Mouse (Mus musculus) adrenal gland, postnatal 14 days (tissue): ENCODE results near the gene Adgrd1. TPM values are rescaled to one million over a fixed set of nuclear protein-coding genes. Genes with fewer than 3 reads are reported as not detected.
A peak's percentile ranks its signal among the peaks of the same experiment; 100 is the strongest.

ENCODE experiments used
- DNase-seq: peaks from one replicate; pipeline ENCODE4 v3.0.0; 2021; ENCODE audit warnings: mixed read lengths
- total RNA-seq: library from RNA; stranded (reverse); gene quantifications from 2 replicates; pipeline ENCODE4 v1.2.3, GENCODE M21; 2021

Adgrd1 gene
- total RNA-seq, 1 experiment from 2014 or later = 4.9 TPM

DNA sequence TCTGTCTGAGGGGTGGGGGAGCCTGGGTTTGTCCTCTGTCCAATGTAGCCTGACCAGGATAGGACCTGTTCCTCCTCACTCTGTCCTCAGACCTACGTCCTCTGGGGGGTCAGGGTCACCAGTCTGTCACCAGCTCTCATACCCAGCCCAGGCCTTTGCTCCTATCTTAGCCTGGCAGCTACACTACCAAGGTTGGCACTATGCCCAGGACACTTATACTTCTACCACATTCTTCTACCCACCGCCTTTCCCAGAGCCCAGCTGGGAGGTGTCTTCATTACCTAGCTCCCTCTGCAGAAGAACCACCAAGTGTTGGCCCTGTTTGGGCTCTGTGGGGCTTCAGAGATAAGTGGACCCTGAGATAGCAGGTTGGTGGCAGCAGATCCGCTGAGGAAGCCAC lies 103.6 kb downstream of the Adgrd1 start:
- peak; percentile 27 for DNase-seq

DNA sequence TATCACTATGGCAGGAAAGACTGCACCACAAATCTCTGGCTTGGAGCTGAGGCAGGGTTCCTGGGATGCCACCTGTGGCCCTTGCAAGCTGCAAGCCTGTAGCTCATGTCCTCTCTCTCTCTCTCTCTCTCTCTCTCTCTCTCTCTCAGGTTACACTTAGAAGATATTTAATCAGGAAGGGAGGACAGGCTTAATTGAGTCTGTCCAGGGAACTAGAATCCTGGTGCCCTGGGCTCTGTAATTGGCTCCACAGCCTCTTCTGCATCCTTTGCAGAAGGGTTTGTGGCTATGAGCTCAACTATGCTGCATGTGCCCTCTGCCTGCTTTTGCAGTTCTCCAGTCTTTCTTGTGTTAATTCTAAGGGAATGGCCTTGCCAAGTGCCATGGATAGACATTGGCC lies 111.7 kb downstream of the Adgrd1 start:
- DNase-seq = no peak

DNA sequence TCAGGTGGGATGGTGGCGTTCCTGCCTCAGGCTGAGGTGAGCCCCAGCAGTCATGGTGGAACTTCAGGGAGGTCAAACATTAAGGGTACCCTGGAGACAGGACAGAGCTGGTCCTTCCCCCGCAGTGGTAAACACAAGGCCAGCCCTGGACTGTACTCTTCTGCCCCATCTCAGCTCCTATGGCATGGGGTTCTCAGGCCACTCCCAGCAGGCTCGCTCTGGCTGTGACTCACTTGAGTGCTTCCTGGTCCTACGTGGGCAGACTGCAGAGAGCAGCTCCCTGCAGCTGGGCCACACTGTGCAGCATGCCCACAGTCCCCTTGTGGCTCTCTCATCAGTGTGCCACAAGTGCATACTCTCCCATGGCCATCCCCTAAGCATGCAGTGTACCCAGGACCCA lies 112.3 kb downstream of the Adgrd1 start:
- DNase-seq = no peak

DNA sequence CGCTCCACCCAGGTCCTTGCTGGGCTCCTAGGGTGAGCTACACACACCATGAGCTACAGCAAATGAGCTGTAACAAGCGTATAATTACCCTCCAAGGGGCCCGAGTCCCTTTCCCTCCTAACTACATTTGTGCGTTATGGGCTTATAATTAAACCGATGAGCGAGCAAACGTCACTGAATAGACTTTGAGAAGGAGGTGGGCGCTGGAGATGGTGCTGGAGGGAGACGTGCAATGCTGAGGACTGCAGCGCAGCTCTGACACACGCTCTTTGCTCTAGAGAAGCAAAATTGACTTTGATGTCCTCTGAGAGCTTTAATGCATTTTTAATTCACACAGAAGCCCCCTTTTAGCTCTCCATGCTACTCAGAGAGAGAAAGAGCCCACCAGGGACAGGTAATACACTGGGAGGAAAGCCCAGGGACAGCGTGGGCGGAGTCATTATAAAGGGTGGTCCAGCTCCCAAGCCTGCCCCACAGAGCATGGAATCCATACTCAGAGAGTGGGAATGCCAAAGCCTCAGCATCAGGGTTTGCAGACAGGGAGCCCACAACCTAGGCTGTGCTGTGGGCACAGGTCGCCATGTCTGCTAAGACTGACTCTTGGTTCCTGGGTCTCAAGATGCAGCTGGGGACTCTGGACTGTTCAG lies 115.0 kb downstream of the Adgrd1 start:
- no peak for DNase-seq

DNA sequence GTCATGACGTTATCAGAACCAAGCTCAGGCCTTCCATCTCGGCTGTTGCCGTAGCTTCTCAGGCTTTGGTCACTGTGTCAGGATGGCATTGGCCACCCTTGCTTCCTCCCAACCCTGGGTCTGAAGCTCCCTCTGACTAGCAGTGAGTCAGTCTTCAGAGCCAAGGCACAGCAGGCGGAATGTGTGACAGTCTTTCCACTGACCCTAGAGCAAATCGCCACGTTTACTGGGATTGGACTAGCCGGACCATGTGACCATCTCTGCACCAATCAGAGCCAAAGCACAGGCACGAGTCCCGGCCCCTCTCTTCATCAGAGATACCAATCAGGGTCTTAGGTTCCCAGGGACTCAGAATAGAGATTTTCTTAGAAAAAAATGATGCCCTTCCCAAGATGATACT lies 117.5 kb downstream of the Adgrd1 start:
- no peak for DNase-seq

DNA sequence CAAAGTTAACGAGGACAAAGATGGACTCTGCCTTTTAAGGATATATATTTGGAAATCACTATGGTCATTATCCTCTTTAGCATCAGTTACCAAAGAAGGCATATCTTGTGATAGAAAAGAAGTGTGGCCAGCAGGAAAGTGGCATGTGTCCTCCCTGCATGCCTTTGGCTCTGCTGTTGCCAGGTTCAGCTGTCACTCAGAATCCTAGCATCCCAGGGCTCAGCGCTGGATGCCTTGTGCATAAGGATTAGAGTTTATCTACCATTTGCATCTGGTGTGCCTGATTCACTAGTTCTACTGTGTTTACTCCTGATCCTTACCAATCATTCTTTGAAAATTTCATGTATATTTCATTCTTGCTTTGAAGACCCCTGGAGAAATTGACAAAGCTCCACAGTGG lies 119.5 kb downstream of the Adgrd1 start:
- DNase-seq = no peak

DNA sequence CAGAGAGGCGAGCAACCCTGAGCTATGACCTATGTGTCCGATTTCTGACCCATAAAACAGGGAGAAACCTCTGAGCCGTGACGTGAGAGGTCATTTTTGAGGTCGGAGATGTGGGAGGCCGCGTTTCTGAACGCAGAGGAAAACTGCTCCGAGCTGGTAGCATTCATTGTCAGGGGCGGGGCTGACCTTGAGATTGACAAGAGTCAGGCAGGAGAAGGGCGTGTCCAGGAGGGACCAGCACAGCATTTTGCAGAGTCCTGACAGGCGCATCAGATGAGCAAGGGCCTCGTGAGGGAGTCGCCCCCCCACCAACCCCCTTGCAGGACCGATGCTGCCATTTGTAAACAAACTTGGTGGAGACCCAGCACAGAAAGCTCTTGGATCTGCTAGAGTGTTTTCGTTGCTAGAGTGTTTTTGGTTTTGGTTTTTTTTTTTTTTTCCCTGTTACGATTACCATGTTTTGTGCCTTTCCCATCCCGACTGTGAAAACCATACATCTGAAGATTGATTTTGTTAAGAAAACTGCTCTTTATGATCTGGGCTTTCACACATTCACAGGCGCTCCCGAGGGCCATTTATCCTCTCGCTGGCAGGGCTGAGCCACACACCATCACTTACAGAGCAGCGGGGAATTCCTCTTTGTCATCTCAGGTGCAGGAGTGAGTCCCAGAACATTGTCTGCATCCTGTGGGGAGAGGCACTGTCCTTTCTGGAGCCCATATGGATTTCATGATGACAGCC lies 121.1 kb downstream of the Adgrd1 start:
- DNase-seq = peak; percentile 60

DNA sequence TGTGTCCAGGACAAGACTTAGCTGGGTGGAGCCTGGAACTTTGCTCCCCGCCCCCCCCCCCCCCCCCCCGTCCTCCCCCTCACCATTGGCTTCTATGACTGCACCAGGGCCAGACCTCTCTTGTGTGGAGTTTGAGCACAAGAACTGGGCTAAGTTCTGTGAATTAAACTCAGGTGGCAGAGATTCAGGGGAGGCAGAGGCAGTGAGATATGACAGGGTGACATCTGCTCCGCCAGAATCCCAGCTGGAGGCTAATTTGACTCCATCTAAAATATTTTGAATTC lies 121.6 kb downstream of the Adgrd1 start:
- no peak for DNase-seq

DNA sequence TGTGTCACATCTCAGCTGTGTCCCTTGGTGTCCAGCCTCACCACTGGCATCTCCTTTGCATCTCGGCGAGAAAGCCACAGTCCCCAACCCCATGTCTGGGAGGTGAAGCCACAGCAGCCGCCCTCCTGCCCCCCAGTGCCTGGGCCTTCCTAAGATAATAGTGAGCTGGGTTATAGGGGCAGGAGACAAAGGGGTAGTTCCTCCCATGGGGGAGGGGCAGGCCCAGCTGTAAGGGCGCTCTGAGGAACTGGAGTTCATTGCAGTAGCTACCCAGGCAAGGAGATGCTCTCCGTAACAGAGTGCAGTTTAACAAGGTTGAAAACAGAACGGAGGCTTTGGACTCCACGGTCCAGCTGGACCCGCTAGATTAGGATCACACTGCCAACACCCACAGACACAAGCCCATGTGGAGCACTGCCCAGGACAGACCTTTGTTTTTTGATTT lies 122.0 kb downstream of the Adgrd1 start:
- no peak for DNase-seq

DNA sequence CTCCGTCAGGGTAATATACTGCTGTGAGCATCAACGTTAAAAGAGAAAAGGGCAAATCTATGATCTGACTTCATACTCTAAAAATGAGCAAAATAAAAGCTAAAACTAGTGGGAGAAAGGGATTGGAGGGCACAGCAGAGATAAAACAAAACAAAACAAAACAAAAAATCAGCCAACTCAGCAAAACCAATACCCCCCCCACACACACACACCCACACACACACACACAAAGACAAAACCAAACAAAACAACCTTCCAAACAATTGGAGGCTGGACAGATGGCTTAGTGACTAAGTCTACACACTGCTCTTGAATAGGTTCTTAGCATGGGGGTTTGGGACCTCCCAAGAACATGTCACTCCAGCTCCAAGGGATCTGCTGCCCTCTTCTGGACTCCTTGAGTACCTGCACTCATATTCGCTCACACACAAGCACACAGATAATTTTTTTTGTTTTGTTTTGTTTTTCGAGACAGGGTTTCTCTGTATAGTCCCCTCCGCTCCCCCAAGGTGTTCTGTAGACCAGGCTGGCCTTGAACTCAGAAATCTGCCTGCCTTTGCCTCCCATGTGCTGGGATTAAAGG lies 122.7 kb downstream of the Adgrd1 start:
- no peak for DNase-seq

DNA sequence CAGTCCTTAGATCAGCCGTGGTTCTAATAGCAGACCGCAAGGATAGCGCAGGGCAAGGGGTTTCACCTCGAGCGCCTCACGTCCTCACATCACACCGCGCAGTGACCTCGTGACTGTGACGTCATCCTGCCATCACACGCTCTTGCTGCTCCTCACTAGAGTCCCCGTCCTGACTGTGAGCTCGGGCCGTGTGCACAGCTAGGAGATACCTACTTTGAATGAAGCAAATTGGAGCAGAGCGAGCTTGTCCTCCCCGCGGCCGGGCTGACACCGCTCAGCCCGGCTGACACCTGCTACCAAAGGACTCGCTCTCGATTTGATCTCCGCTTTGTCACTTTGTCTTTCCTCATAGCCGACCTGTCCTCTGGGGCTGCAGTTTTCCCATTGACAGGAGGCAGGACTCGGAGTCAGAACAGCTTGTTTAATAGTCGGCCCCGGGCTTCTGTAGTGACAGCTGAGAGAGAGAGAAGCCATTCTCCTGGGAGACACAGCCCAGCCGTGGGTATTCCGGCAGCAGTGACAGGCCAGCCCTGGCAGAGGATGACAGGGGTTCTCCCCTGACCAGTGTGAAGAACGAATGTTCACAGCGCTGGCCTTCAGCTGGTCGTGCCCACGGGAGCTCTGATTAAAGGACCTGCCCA lies 129.4 kb downstream of the Adgrd1 start:
- DNase-seq = no peak

DNA sequence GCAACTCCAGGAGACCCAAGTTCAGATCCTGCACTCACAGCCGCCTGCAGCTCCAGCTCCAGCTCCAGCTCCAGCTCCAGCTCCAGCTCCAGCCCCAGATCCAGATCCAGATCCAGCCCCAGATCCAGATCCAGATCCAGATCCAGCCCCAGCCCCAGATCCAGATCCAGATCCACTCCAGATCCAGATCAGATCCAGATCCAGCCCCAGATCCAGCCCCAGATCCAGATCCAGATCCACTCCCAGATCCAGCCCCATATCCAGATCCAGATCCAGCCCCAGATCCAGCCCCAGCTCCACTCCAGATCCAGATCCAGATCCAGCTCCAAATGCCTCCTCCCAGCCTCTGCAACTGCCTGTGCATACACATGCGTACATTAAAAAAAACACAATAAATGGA lies 131.6 kb downstream of the Adgrd1 start:
- DNase-seq = no peak

DNA sequence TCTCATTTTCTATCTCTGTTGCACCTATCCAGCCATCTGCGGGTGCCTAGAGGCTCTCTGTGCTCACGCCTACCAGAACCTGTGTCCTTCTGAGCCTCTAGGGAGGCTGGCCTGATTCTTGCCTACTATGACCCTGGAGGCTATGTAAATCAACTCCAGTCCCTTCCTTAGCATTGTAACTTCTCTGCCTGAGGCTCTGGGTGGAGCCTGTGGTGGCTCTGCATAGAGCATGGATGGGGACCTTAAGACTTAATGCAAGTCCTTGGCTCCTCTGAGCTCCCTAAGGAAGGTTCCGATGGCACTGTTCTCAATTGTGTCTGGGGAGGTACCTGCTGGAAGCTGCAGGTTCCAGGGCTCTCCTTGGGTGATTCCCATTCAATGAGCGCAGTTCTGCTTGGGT lies 136.8 kb downstream of the Adgrd1 start:
- no peak for DNase-seq

DNA sequence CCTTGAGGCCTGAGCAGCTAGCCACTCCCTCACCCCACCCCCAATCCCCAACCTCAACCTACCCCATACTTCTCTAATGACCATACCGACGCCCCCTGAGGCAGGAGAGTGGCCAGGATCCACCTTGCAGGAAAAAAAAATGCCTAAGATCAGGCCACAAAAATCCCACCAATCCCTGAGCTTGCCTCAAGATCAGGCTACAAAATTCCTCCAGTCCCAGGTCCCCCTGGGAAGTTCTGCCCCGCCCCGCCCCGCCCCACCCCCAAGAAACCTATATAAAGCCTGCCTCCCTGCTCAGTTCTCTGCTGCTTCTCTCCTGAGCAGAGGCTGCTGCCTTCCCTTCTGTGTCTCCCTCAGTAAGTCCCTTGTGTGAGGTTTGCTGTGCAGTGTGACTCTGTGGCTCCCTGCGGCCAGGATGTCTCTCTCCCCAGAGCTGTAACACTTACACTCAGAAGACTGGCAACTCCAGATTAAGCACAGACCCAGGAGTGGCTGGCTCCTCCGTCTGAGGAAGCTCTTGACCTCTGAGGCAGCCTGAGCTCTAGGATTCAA lies 137.4 kb downstream of the Adgrd1 start:
- no peak for DNase-seq

DNA sequence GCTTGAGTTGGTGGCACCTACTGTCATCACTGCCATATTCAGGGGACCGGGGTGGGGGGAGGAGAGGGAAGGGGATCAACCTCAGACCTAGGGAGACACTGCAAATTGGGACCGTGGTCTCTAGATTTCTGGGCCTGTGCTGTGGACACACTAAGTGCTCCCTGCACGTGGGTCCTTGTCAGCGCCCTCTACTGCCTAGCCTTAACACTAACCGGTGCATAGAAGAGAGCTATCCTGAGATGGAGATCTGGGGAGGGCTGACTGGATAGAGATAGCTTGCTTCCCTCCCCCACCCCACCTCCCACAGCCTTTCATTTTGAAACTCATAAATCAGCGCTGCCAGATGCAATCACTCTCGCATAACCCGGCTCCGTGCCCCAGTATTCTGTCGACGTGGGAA lies 139.8 kb downstream of the Adgrd1 start:
- no peak for DNase-seq

DNA sequence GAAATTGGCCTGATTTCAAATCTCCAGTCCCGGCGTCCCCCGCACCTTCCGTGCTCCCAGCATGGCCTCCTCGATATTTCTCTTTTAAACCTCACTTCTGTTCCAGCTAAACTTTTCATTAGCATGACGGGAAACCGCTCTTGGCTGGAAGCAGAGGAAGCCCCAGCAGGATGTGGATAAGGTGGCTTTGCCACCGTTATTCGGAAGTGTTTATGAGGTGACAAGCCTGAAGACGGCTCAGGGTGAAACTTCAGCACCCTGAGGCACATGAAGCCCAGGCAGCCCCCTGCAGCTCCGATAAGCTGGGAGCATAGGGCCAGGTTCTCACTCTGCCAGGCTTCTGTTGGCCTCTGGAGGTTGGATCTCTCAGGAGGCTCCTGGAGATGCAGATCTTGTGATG lies 145.3 kb downstream of the Adgrd1 start:
- no peak for DNase-seq

DNA sequence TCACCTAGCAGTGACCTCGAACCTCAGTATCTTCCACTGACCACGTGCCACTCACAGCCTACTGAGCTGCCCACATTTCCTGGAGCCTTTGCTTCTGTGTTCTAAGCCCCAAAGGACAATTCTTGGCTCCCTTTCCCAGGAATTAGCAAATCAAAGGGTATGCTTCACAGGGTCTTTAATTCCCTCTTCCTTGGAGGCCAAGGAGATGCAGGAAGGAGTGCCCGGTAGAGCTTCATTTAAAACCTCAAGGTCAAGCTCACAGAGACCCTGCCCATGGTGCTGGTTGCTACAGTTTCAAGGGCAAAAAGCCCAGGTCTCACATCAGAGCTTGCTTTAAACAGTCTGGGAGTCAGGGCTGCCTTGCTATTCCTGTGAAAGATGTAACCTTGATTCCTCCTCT lies 145.7 kb downstream of the Adgrd1 start:
- no peak for DNase-seq

DNA sequence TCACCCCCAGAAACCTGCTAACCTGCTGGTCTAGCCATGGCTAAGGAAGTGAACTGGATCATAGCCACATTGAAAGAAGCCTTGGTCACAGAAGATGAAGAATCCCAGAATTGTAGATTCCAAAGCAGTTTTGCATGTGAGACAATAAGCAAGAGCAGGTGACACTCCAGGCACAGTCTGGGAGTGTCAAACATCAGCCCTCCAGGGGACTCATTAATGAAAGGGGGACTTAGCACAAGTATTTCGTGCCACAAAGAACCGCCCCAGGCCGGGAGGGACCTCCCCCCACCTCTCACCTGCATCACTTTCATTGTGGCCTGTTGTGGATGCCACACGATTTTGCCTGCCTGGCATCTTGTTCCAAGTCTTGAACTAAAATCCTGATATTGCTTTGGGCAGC lies 146.6 kb downstream of the Adgrd1 start:
- no peak for DNase-seq

DNA sequence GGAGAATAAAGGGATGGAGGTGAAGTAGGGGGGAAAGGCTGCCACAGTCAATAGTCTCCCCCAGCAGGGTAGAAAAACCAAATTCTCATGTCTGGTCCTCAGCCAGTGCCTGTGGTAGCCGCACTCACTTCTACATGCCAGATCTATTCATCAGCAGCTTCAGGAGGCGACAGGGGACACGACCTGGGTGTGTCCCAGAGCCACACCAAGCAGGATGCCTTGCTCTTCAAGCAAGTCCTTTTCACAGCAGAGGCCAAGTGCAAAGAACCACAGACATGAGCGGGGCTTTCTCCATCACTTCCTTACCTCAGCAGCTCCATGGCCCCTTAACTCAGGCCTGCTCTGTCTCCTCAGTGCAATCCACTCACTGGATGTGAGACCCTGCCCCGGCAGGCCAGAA lies 147.8 kb downstream of the Adgrd1 start:
- DNase-seq = no peak

DNA sequence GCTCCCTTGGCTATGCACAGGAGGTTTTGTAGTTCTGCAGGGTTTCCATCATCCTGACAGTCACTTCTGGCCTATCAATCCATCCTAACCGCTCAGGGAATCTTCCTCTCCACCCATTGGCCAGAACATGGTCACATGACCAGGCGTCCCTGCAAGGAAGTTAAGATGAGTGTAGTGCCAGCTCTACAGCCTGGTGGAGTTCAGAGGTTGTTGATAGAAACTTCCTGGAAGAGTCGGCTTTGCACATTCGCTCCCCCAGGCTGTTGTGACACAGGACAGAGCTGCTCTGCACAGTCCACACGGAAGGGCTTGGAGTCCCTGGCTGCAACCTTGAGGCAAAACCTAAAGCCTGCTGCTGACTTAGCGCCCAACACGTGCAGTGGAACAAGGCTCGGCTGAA lies 152.5 kb downstream of the Adgrd1 start:
- DNase-seq = peak; percentile 42
